Mouse (Mus musculus) forebrain, postnatal 0 days (tissue): Measurements from ENCODE around the gene Pick1. TPM values are rescaled to one million over a fixed set of nuclear protein-coding genes. Genes with fewer than 3 reads are reported as not detected.

Experiments
- ATAC-seq: fragments of 200-750 bp; cut with Nextera tagmentation; 2 replicates; pipeline ENCODE4 v1.8.0; 2017; ENCODE audit warnings: mild to moderate bottlenecking, moderate library complexity
- DNase-seq: peaks from one replicate; pipeline ENCODE4 v3.0.0-alpha.2; 2015
- H3K27ac ChIP-seq: fragments of 300-500 bp; sonication (generic); 2 replicates; pipeline ENCODE4 v1.5.1; 2014; ENCODE audit warnings: low read depth, mild to moderate bottlenecking, antibody characterized with exemption, low read length, moderate library complexity, mixed read lengths
- H3K27me3 ChIP-seq: fragments of 300-500 bp; sonication (generic); 2 replicates; pipeline ENCODE4 v1.6.1; 2014; ENCODE audit warnings: mild to moderate bottlenecking, low read length, mixed read lengths; ENCODE audit not compliant: insufficient read depth
- H3K36me3 ChIP-seq: fragments of 300-500 bp; sonication (generic); 2 replicates; pipeline ENCODE4 v1.6.1; 2014; ENCODE audit warnings: mild to moderate bottlenecking, moderate library complexity; ENCODE audit not compliant: insufficient read depth
- H3K4me1 ChIP-seq: fragments of 300-500 bp; sonication (generic); 2 replicates; pipeline ENCODE4 v1.6.1; 2014; ENCODE audit warnings: antibody characterized with exemption; ENCODE audit not compliant: insufficient read depth
- H3K4me2 ChIP-seq: fragments of 300-500 bp; sonication (generic); 2 replicates; pipeline ENCODE4 v1.6.1; 2014; ENCODE audit warnings: low read depth, mild to moderate bottlenecking, moderate library complexity
- H3K4me3 ChIP-seq: fragments of 300-500 bp; sonication (generic); 2 replicates; pipeline ENCODE4 v1.5.1; 2014; ENCODE audit warnings: low read depth, low read length, mixed read lengths
- H3K9ac ChIP-seq: fragments of 300-500 bp; sonication (generic); 2 replicates; pipeline ENCODE4 v1.6.1; 2014; ENCODE audit warnings: mild to moderate bottlenecking
- H3K9me3 ChIP-seq: fragments of 300-500 bp; sonication (generic); 2 replicates; pipeline ENCODE4 v1.6.1; 2016; ENCODE audit warnings: low read length
- CTCF ChIP-seq: sonication (generic); IDR thresholded peaks from 2 replicates; pipeline ENCODE4 v1.5.1; 2016; ENCODE audit warnings: antibody characterized with exemption, control low read depth, low read depth
- WGBS: fragments of 180-500 bp; shearing (Covaris S2); extraction: QIAGEN DNeasy Blood & Tissue Kit; methylation state at CpG from one replicate; pipeline ENCODE4 v1.1.7; 2014; 5-methylcytosine and 5-hydroxymethylcytosine counted together
- polyA plus RNA-seq: library from polyadenylated mRNA; unstranded; fragments of >200 nt; fragmentation: Nextera tagmentation; extraction: Ambion mirVana; gene quantifications from 2 replicates; pipeline ENCODE4 v1.2.1, GENCODE M21; 2015
- total RNA-seq: library from RNA; depleted of rRNA; stranded (reverse); fragments of >200 nt; gene quantifications from 2 replicates; pipeline ENCODE4 v1.2.3, GENCODE M21; 2014; rRNA removed

Gene Pick1
- total and polyA plus RNA-seq, 2 experiments from 2014 or later, result 72.7 to 84.7 TPM

DNA sequence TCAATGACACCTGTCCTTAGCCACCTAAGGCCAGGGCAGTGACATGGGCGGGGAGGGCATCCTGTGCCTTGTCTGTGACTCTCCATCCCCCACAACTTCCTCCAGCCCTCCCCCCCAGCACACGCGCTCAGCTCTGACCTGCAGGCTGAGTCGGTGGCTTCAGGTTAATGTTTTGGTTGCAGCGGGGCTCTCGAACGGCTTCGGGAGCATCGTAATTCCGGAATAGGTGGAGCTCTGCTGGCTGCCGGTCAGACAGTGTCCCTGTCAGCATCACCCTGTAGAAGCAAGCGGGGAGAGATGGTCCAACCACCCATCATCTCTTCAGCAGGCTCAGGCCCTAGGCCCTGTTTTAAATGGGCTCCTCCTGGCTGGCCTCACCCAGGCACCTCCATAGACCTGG lies 60.5 kb downstream of the Pick1 start:
- Histone ChIP-seq H3K4me3 (no peak overlapping the region), H3K4me1 (no peaks in the 10 kb centered on the region), H3K27ac (no peak overlapping the region), H3K4me2 (no peak overlapping the region), H3K9me3 (no peaks in the 10 kb centered on the region), H3K9ac (no peak overlapping the region), H3K36me3 (no peaks in the 10 kb centered on the region), H3K27me3 (no peaks in the 10 kb centered on the region)
- ATAC-seq, result no peak
- TF ChIP-seq CTCF, result no peak
- no peak for DNase-seq
- 89% methylated on average over 12 of the region's 12 CpGs for WGBS

DNA sequence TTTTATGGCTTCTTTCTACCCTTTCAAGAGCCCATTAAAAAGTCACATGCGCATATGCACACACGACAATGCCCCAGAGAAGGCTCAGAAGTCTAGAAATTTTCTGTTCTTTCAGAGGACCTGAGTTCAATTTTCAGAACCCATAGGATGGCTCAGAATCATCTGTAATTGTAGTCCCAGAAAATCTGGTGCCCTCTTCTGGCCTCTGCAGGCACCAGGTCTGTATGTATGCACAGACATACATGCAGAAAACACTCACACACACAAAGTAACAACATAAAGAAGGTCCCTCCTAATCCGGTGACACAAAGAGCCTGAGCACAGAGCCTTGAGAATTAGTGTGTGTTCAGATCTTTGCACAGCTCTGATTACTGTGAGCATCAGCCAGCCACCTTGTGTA lies 61.4 kb downstream of the Pick1 start:
- no peak overlapping the region for H3K27ac ChIP-seq
- H3K4me2 ChIP-seq, result no peak overlapping the region
- no peaks in the 10 kb centered on the region for H3K4me1 ChIP-seq
- no peak overlapping the region for H3K4me3 ChIP-seq
- no peaks in the 10 kb centered on the region for H3K27me3 ChIP-seq
- DNase-seq, result no peak
- TF ChIP-seq CTCF, result peak; percentile 30; the same call in 1 of the 2 replicates
- WGBS, result 85% methylated on average over 3 of the region's 3 CpGs
- no peaks in the 10 kb centered on the region for H3K36me3 ChIP-seq
- H3K9ac ChIP-seq, result no peak overlapping the region
- no peaks in the 10 kb centered on the region for H3K9me3 ChIP-seq
- no peak for ATAC-seq

DNA sequence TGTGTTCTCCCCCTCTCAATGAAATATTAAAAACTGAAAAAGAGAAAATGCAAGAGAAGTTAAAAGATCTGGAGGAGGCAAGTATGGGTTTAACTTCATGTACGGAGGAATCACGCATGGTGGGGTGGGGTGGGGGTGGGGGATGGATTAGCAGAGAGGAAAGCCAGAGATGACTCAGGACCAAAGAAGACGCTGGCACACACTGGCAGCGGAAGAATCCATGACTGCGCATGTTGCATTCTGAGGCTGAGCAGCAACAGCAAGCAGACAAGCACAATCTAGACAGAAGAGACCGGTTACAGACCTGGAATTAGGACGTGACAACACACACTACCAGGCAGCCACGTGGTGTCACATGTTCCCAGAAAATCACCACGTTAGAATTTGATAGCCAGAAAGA lies 63.8 kb downstream of the Pick1 start:
- no peaks in the 10 kb centered on the region for H3K9me3 ChIP-seq
- no peak overlapping the region for H3K27ac ChIP-seq
- ATAC-seq (no peak), DNase-seq (no peak)
- H3K36me3 ChIP-seq, result no peaks in the 10 kb centered on the region
- H3K4me2 ChIP-seq, result no peak overlapping the region
- TF ChIP-seq CTCF, result no peak
- no peak overlapping the region for H3K4me3 ChIP-seq
- no peaks in the 10 kb centered on the region for H3K4me1 ChIP-seq
- H3K27me3 ChIP-seq, result no peaks in the 10 kb centered on the region
- no peak overlapping the region for H3K9ac ChIP-seq
- 88% methylated on average over 9 of the region's 9 CpGs for WGBS

DNA sequence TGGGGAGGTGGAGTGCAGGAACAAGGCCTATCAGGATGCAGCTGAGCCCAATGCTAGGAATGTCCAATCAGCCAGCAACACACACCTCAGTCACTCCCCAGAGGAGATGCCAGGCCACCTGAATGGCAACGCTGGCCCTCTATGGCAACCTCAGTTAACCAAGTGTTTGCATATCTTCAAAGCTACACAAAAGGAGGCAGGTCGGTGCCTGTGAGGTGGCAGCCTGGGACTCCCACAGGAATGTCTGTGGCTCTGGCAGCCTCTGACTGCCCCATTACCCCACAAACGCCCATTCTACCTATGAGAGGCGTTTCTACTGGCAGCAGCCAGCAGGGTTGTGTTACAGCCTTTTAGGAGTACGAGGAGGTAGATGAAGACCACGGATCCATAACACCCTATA lies 69.6 kb downstream of the Pick1 start:
- H3K9me3 ChIP-seq, result no peaks in the 10 kb centered on the region
- ATAC-seq, result no peak
- 80% methylated on average over 6 of the region's 6 CpGs for WGBS

More for the DNA sequence above, 69.6 kb downstream of the Pick1 start:
- Histone ChIP-seq H3K4me2 (no peak overlapping the region), H3K36me3 (no peaks in the 10 kb centered on the region), H3K9ac (no peak overlapping the region), H3K27ac (no peak overlapping the region), H3K4me3 (no peak overlapping the region), H3K4me1 (no peaks in the 10 kb centered on the region), H3K27me3 (no peaks in the 10 kb centered on the region)
- no peak for TF ChIP-seq CTCF
- DNase-seq, result no peak

Other genes with a start within 250 kb of the Pick1 start
- 198 and 209 TPM in 2 replicates for gene H1f0, start 200.7 kb upstream of the Pick1 start, total RNA-seq
- 224 and 248 TPM in 2 replicates for gene H1f0, start 200.7 kb upstream of the Pick1 start, polyA plus RNA-seq
- gene Galr3, start 187.3 kb upstream of the Pick1 start, total RNA-seq, result 0.62 TPM in 1 of 2 replicates, not detected in the other
- 0.12 and 0.20 TPM in 2 replicates for gene Galr3, start 187.3 kb upstream of the Pick1 start, polyA plus RNA-seq
- gene Ankrd54, start 166.3 kb upstream of the Pick1 start, total RNA-seq, result 43.3 and 50.5 TPM in 2 replicates
- 41.2 and 45.8 TPM in 2 replicates for gene Ankrd54, start 166.3 kb upstream of the Pick1 start, polyA plus RNA-seq
- gene Eif3l, start 154.0 kb upstream of the Pick1 start, total RNA-seq, result 213 and 218 TPM in 2 replicates
- 179 and 191 TPM in 2 replicates for gene Eif3l, start 154.0 kb upstream of the Pick1 start, polyA plus RNA-seq
- 23.8 and 29.1 TPM in 2 replicates for gene Micall1, start 120.3 kb upstream of the Pick1 start, total RNA-seq
- 7.2 and 8.0 TPM in 2 replicates for gene Micall1, start 120.3 kb upstream of the Pick1 start, polyA plus RNA-seq
- 48.6 and 111 TPM in 2 replicates for gene Polr2f, start 88.2 kb upstream of the Pick1 start, total RNA-seq
- 362 and 414 TPM in 2 replicates for gene Polr2f, start 88.2 kb upstream of the Pick1 start, polyA plus RNA-seq
- 11.8 and 15.2 TPM in 2 replicates for gene 1700088E04Rik, start 87.9 kb upstream of the Pick1 start, total RNA-seq
- gene 1700088E04Rik, start 87.9 kb upstream of the Pick1 start, polyA plus RNA-seq, result 19.3 and 23.7 TPM in 2 replicates
- gene Sox10, start 63.9 kb upstream of the Pick1 start, total RNA-seq, result 7.4 and 8.3 TPM in 2 replicates
- gene Sox10, start 63.9 kb upstream of the Pick1 start, polyA plus RNA-seq, result 4.8 and 6.3 TPM in 2 replicates
- 2.8 and 4.4 TPM in 2 replicates for gene Gm49486, start 218 bp downstream of the Pick1 start, total RNA-seq
- gene Gm49486, start 218 bp downstream of the Pick1 start, polyA plus RNA-seq, result 1.1 and 1.2 TPM in 2 replicates
- gene Slc16a8, start 25.6 kb downstream of the Pick1 start, total RNA-seq, result 0.62 and 0.95 TPM in 2 replicates
- 1.4 and 1.6 TPM in 2 replicates for gene Slc16a8, start 25.6 kb downstream of the Pick1 start, polyA plus RNA-seq
- 3.2 and 7.9 TPM in 2 replicates for gene Baiap2l2, start 56.4 kb downstream of the Pick1 start, total RNA-seq
- gene Baiap2l2, start 56.4 kb downstream of the Pick1 start, polyA plus RNA-seq, result 9.1 and 11.3 TPM in 2 replicates
- 19.5 and 31.1 TPM in 2 replicates for gene Pla2g6, start 99.2 kb downstream of the Pick1 start, total RNA-seq
- gene Pla2g6, start 99.2 kb downstream of the Pick1 start, polyA plus RNA-seq, result 10.7 and 15.2 TPM in 2 replicates
- 2.5 and 3.0 TPM in 2 replicates for gene Maff, start 117.4 kb downstream of the Pick1 start, total RNA-seq
- gene Maff, start 117.4 kb downstream of the Pick1 start, polyA plus RNA-seq, result 0.74 and 1.1 TPM in 2 replicates
- gene Tmem184b, start 174.4 kb downstream of the Pick1 start, total RNA-seq, result 32.0 and 41.9 TPM in 2 replicates
- 22.9 and 30.3 TPM in 2 replicates for gene Tmem184b, start 174.4 kb downstream of the Pick1 start, polyA plus RNA-seq
- 398 and 490 TPM in 2 replicates for gene Csnk1e, start 226.4 kb downstream of the Pick1 start, total RNA-seq
- 160 and 248 TPM in 2 replicates for gene Csnk1e, start 226.4 kb downstream of the Pick1 start, polyA plus RNA-seq